Mouse (Mus musculus) bone marrow, adult 2 months (tissue): ENCODE data around the gene Mboat2.

ENCODE experiments used
- CTCF ChIP-seq: fragments of 200-500 bp; IDR thresholded peaks from 2 replicates; pipeline ENCODE4 v1.5.1; 2011; ENCODE audit warnings: low read length, control low read depth; ENCODE audit not compliant: control insufficient read depth, insufficient read depth
- POLR2A ChIP-seq: fragments of 200-500 bp; IDR thresholded peaks from 2 replicates; pipeline ENCODE4 v1.6.1; 2011; ENCODE audit warnings: low read depth, mild to moderate bottlenecking, control low read depth, low read length, borderline replicate concordance; ENCODE audit not compliant: control insufficient read depth

DNA sequence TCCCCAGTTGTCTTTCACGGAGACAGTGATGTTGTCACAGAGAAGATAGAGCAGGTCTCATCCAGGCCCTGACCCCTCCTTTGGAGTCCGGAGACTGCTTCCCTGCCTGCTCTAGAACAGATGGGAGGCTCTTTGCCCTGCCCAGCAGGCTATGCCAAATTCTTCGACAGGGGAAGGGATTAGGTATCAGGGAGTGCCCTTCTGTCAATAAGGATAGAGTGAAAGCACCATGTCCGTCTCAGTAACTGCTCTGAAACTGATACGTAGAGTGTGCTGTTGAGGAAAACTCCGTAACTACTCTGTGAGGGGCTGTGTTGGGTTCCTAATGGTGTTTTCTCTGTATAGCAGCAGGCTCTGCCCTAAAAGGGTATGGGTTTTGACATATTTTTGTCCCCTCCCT lies 101.4 kb downstream of the Mboat2 start:
- no peak for TF ChIP-seq POLR2A
- no peak for TF ChIP-seq CTCF
